Mouse (Mus musculus): ENCODE data around the gene Ganc. TPM values are rescaled to one million over a fixed set of nuclear protein-coding genes. Genes with fewer than 3 reads are reported as not detected.

The Ganc gene
- polyA plus RNA-seq (2015; fragmentation: Nextera tagmentation; extraction: Ambion mirVana) = 8.6 and 9.8 TPM in 2 replicates

- WGBS = under 1% methylated on average over 17 of the region's 17 CpGs
- no peaks in the 10 kb centered on the region for H3K9me3 ChIP-seq (replicated peaks; ENCODE audit: control insufficient read depth, low read length, poor library complexity, severe bottlenecking)
- H3K36me3 ChIP-seq (ENCODE audit: control insufficient read depth, insufficient read depth, low read length) = no peaks in the 10 kb centered on the region
- peaks cover 21% of the 10 kb centered on the region for H3K4me1 ChIP-seq (ENCODE audit: control insufficient read depth, insufficient read depth, low read length)
- H3K27ac ChIP-seq (ENCODE audit: low read length) = peak within 1 kb of the TSS; percentile 84
- peak within 1 kb of the TSS; percentile 73 for H3K9ac ChIP-seq (ENCODE audit: low read depth, low read length)
- H3K27me3 ChIP-seq (ENCODE audit: control insufficient read depth, insufficient read depth, low read depth, low read length) = no peaks in the 10 kb centered on the region
- ATAC-seq = peak; percentile 87
- H3K4me2 ChIP-seq (ENCODE audit: low read length) = peak within 1 kb of the TSS; percentile 86
- H3K4me3 ChIP-seq (ENCODE audit: low read depth, low read length) = peak within 1 kb of the TSS; percentile 88
Measured at GRCm38 (mm10) chr2:120403653-120403985, at the start of gene Ganc. Gene Ganc, plus strand, starts transcription at chr2:120403896.

- H3K4me1 ChIP-seq (ENCODE audit: control insufficient read depth, insufficient read depth, low read length) = no peaks in the 10 kb centered on the region
- H3K4me3 ChIP-seq (ENCODE audit: low read depth, low read length) = no peak overlapping the region
- ATAC-seq = no peak
- H3K27me3 ChIP-seq (ENCODE audit: control insufficient read depth, insufficient read depth, low read depth, low read length) = no peaks in the 10 kb centered on the region
- H3K4me2 ChIP-seq (ENCODE audit: low read length) = no peak overlapping the region
- WGBS = 83% methylated on average over 1 of the region's 1 CpGs
- H3K27ac ChIP-seq (ENCODE audit: low read length) = no peak overlapping the region
- H3K9me3 ChIP-seq (replicated peaks; ENCODE audit: control insufficient read depth, low read length, poor library complexity, severe bottlenecking) = no peaks in the 10 kb centered on the region
- peaks cover 20% of the 10 kb centered on the region for H3K36me3 ChIP-seq (ENCODE audit: control insufficient read depth, insufficient read depth, low read length)
- no peak overlapping the region for H3K9ac ChIP-seq (ENCODE audit: low read depth, low read length)
Measured at GRCm38 (mm10) chr2:120360425-120360824, 43.3 kb upstream of the Ganc start.

- WGBS = 96% methylated on average over 3 of the region's 3 CpGs
- H3K27ac ChIP-seq (ENCODE audit: low read length) = no peak overlapping the region
- no peak overlapping the region for H3K9ac ChIP-seq (ENCODE audit: low read depth, low read length)
- peaks cover 31% of the 10 kb centered on the region for H3K36me3 ChIP-seq (ENCODE audit: control insufficient read depth, insufficient read depth, low read length)
- H3K4me1 ChIP-seq (ENCODE audit: control insufficient read depth, insufficient read depth, low read length) = no peaks in the 10 kb centered on the region
- H3K9me3 ChIP-seq (replicated peaks; ENCODE audit: control insufficient read depth, low read length, poor library complexity, severe bottlenecking) = no peaks in the 10 kb centered on the region
- ATAC-seq = no peak
- H3K4me3 ChIP-seq (ENCODE audit: low read depth, low read length) = no peak overlapping the region
- no peak overlapping the region for H3K4me2 ChIP-seq (ENCODE audit: low read length)
- no peaks in the 10 kb centered on the region for H3K27me3 ChIP-seq (ENCODE audit: control insufficient read depth, insufficient read depth, low read depth, low read length)
Measured at GRCm38 (mm10) chr2:120366501-120366900, 37.2 kb upstream of the Ganc start.

GRCm38 (mm10) chr2:120367416-120368207, 36.1 kb upstream of the Ganc start:
- H3K4me1 ChIP-seq (ENCODE audit: control insufficient read depth, insufficient read depth, low read length) = no peaks in the 10 kb centered on the region
- no peak overlapping the region for H3K4me2 ChIP-seq (ENCODE audit: low read length)
- H3K27me3 ChIP-seq (ENCODE audit: control insufficient read depth, insufficient read depth, low read depth, low read length) = no peaks in the 10 kb centered on the region
- no peak overlapping the region for H3K4me3 ChIP-seq (ENCODE audit: low read depth, low read length)
- no peak overlapping the region for H3K27ac ChIP-seq (ENCODE audit: low read length)
- WGBS = 96% methylated on average over 4 of the region's 4 CpGs
- H3K9ac ChIP-seq (ENCODE audit: low read depth, low read length) = no peak overlapping the region
- ATAC-seq = no peak
- peaks cover 27% of the 10 kb centered on the region for H3K36me3 ChIP-seq (ENCODE audit: control insufficient read depth, insufficient read depth, low read length)
- no peaks in the 10 kb centered on the region for H3K9me3 ChIP-seq (replicated peaks; ENCODE audit: control insufficient read depth, low read length, poor library complexity, severe bottlenecking)

GRCm38 (mm10) chr2:120373858-120374257, 29.8 kb upstream of the Ganc start:
- WGBS = 66% methylated on average over 4 of the region's 4 CpGs
- no peak overlapping the region for H3K4me3 ChIP-seq (ENCODE audit: low read depth, low read length)
- no peaks in the 10 kb centered on the region for H3K9me3 ChIP-seq (replicated peaks; ENCODE audit: control insufficient read depth, low read length, poor library complexity, severe bottlenecking)
- H3K27me3 ChIP-seq (ENCODE audit: control insufficient read depth, insufficient read depth, low read depth, low read length) = no peaks in the 10 kb centered on the region
- H3K9ac ChIP-seq (ENCODE audit: low read depth, low read length) = no peak overlapping the region
- H3K4me1 ChIP-seq (ENCODE audit: control insufficient read depth, insufficient read depth, low read length) = no peaks in the 10 kb centered on the region
- H3K4me2 ChIP-seq (ENCODE audit: low read length) = no peak overlapping the region
- ATAC-seq = no peak
- peaks cover 30% of the 10 kb centered on the region for H3K36me3 ChIP-seq (ENCODE audit: control insufficient read depth, insufficient read depth, low read length)
- no peak overlapping the region for H3K27ac ChIP-seq (ENCODE audit: low read length)

GRCm38 (mm10) chr2:120386264-120386663, 17.4 kb upstream of the Ganc start:
- Histone ChIP-seq H3K4me1 (ENCODE audit: control insufficient read depth, insufficient read depth, low read length) (no peaks in the 10 kb centered on the region), H3K9ac (ENCODE audit: low read depth, low read length) (no peak overlapping the region), H3K27me3 (ENCODE audit: control insufficient read depth, insufficient read depth, low read depth, low read length) (no peaks in the 10 kb centered on the region), H3K4me2 (ENCODE audit: low read length) (no peak overlapping the region), H3K27ac (ENCODE audit: low read length) (no peak overlapping the region), H3K4me3 (ENCODE audit: low read depth, low read length) (no peak overlapping the region), H3K9me3 (replicated peaks; ENCODE audit: control insufficient read depth, low read length, poor library complexity, severe bottlenecking) (no peaks in the 10 kb centered on the region), H3K36me3 (ENCODE audit: control insufficient read depth, insufficient read depth, low read length) (peaks cover 12% of the 10 kb centered on the region; the same call in 1 of the 2 replicates)
- 100% methylated on average over 1 of the region's 1 CpGs for WGBS
- no peak for ATAC-seq

GRCm38 (mm10) chr2:120387291-120387690, 16.4 kb upstream of the Ganc start:
- no peak for ATAC-seq
- H3K4me3 ChIP-seq (ENCODE audit: low read depth, low read length) = no peak overlapping the region
- no peaks in the 10 kb centered on the region for H3K27me3 ChIP-seq (ENCODE audit: control insufficient read depth, insufficient read depth, low read depth, low read length)
- H3K4me1 ChIP-seq (ENCODE audit: control insufficient read depth, insufficient read depth, low read length) = no peaks in the 10 kb centered on the region
- H3K9me3 ChIP-seq (replicated peaks; ENCODE audit: control insufficient read depth, low read length, poor library complexity, severe bottlenecking) = no peaks in the 10 kb centered on the region
- no peak overlapping the region for H3K27ac ChIP-seq (ENCODE audit: low read length)
- peaks cover 12% of the 10 kb centered on the region; the same call in 1 of the 2 replicates for H3K36me3 ChIP-seq (ENCODE audit: control insufficient read depth, insufficient read depth, low read length)
- WGBS = 100% methylated on average over 1 of the region's 1 CpGs
- no peak overlapping the region for H3K9ac ChIP-seq (ENCODE audit: low read depth, low read length)
- no peak overlapping the region for H3K4me2 ChIP-seq (ENCODE audit: low read length)

GRCm38 (mm10) chr2:120389376-120389775, 14.3 kb upstream of the Ganc start:
- H3K27ac ChIP-seq (ENCODE audit: low read length) = no peak overlapping the region
- 96% methylated on average over 3 of the region's 3 CpGs for WGBS
- ATAC-seq = no peak
- H3K4me2 ChIP-seq (ENCODE audit: low read length) = no peak overlapping the region
- H3K4me3 ChIP-seq (ENCODE audit: low read depth, low read length) = no peak overlapping the region
- peaks cover 13% of the 10 kb centered on the region; the same call in 1 of the 2 replicates for H3K36me3 ChIP-seq (ENCODE audit: control insufficient read depth, insufficient read depth, low read length)
- no peaks in the 10 kb centered on the region for H3K9me3 ChIP-seq (replicated peaks; ENCODE audit: control insufficient read depth, low read length, poor library complexity, severe bottlenecking)
- H3K4me1 ChIP-seq (ENCODE audit: control insufficient read depth, insufficient read depth, low read length) = no peaks in the 10 kb centered on the region
- no peak overlapping the region for H3K9ac ChIP-seq (ENCODE audit: low read depth, low read length)
- no peaks in the 10 kb centered on the region for H3K27me3 ChIP-seq (ENCODE audit: control insufficient read depth, insufficient read depth, low read depth, low read length)

GRCm38 (mm10) chr2:120390934-120391333, 12.8 kb upstream of the Ganc start:
- no peak overlapping the region for H3K27ac ChIP-seq (ENCODE audit: low read length)
- peaks cover 10% of the 10 kb centered on the region; the same call in 1 of the 2 replicates for H3K36me3 ChIP-seq (ENCODE audit: control insufficient read depth, insufficient read depth, low read length)
- H3K4me2 ChIP-seq (ENCODE audit: low read length) = no peak overlapping the region
- H3K9ac ChIP-seq (ENCODE audit: low read depth, low read length) = no peak overlapping the region
- no peak overlapping the region for H3K4me3 ChIP-seq (ENCODE audit: low read depth, low read length)
- H3K27me3 ChIP-seq (ENCODE audit: control insufficient read depth, insufficient read depth, low read depth, low read length) = no peaks in the 10 kb centered on the region
- no peak for ATAC-seq
- H3K9me3 ChIP-seq (replicated peaks; ENCODE audit: control insufficient read depth, low read length, poor library complexity, severe bottlenecking) = no peaks in the 10 kb centered on the region
- no peaks in the 10 kb centered on the region for H3K4me1 ChIP-seq (ENCODE audit: control insufficient read depth, insufficient read depth, low read length)
- WGBS = 96% methylated on average over 1 of the region's 1 CpGs
